Mouse (Mus musculus): ENCODE measurements around the gene Tgfbi.

The Tgfbi gene

GRCm38 (mm10) chr13:56597831-56598612 lies 11.3 kb upstream of the Tgfbi start:
- in situ Hi-C loops (cut with MboI) = no loop called here

GRCm38 (mm10) chr13:56599511-56599910 lies 9.8 kb upstream of the Tgfbi start:
- in situ Hi-C loops (cut with MboI) = no loop called here

- in situ Hi-C loops (cut with MboI) = no loop called here
These were observed 9.0 kb upstream of the Tgfbi start for GRCm38 (mm10) chr13:56600216-56600890.

- in situ Hi-C loops (cut with MboI) = no loop called here
These were observed 8.1 kb upstream of the Tgfbi start for GRCm38 (mm10) chr13:56601199-56601598.

- in situ Hi-C loops (cut with MboI) = no loop called here
These were observed 3.8 kb upstream of the Tgfbi start for GRCm38 (mm10) chr13:56605503-56605902.

GRCm38 (mm10) chr13:56606724-56607123 lies 2.6 kb upstream of the Tgfbi start:
- in situ Hi-C loops (cut with MboI) = no loop called here

GRCm38 (mm10) chr13:56607225-56607624 lies 2.1 kb upstream of the Tgfbi start:
- in situ Hi-C loops (cut with MboI) = no loop called here

GRCm38 (mm10) chr13:56607846-56608245 lies 1.5 kb upstream of the Tgfbi start:
- in situ Hi-C loops (cut with MboI) = no loop called here

- in situ Hi-C loops (cut with MboI) = no loop called here
These were observed 1.8 kb downstream of the Tgfbi start for GRCm38 (mm10) chr13:56611129-56611528.

GRCm38 (mm10) chr13:56611741-56612140 lies 2.4 kb downstream of the Tgfbi start:
- in situ Hi-C loops (cut with MboI) = no loop called here

GRCm38 (mm10) chr13:56612331-56612730 lies 3.0 kb downstream of the Tgfbi start:
- in situ Hi-C loops (cut with MboI) = no loop called here

GRCm38 (mm10) chr13:56613366-56613998 lies 4.2 kb downstream of the Tgfbi start:
- in situ Hi-C loops (cut with MboI) = no loop called here

GRCm38 (mm10) chr13:56614768-56615167 lies 5.4 kb downstream of the Tgfbi start:
- in situ Hi-C loops (cut with MboI) = no loop called here

- in situ Hi-C loops (cut with MboI) = no loop called here
These were observed 5.9 kb downstream of the Tgfbi start for GRCm38 (mm10) chr13:56615223-56615622.

GRCm38 (mm10) chr13:56615864-56616263 lies 6.5 kb downstream of the Tgfbi start:
- in situ Hi-C loops (cut with MboI) = no loop called here

GRCm38 (mm10) chr13:56616386-56616785 lies 7.1 kb downstream of the Tgfbi start:
- in situ Hi-C loops (cut with MboI) = no loop called here

GRCm38 (mm10) chr13:56617197-56617596 lies 7.9 kb downstream of the Tgfbi start:
- in situ Hi-C loops (cut with MboI) = no loop called here

GRCm38 (mm10) chr13:56622201-56622757 lies 13.0 kb downstream of the Tgfbi start:
- in situ Hi-C loops (cut with MboI) = no loop called here

GRCm38 (mm10) chr13:56626524-56626923 lies 17.2 kb downstream of the Tgfbi start:
- in situ Hi-C loops (cut with MboI) = no loop called here

GRCm38 (mm10) chr13:56630081-56630480 lies 20.8 kb downstream of the Tgfbi start:
- in situ Hi-C loops (cut with MboI) = no loop called here

- in situ Hi-C loops (cut with MboI) = no loop called here
These were observed 21.2 kb downstream of the Tgfbi start for GRCm38 (mm10) chr13:56630552-56630951.

GRCm38 (mm10) chr13:56631332-56631731 lies 22.0 kb downstream of the Tgfbi start:
- in situ Hi-C loops (cut with MboI) = no loop called here
